Mouse (Mus musculus) limb, embryonic 11.5 days (tissue): ENCODE measurements around the gene Klk1b4. TPM values are rescaled to one million over a fixed set of nuclear protein-coding genes. Genes with fewer than 3 reads are reported as not detected.

Experiments used
- ATAC-seq: fragments of 200-750 bp; cut with Nextera tagmentation; 2 replicates; pipeline ENCODE4 v1.8.0; 2017; ENCODE audit warnings: low read depth; ENCODE audit not compliant: insufficient number of reproducible peaks, low FRiP score, low TSS enrichment
- DNase-seq: peaks from one replicate; pipeline ENCODE4 v3.0.0-alpha.2; 2015; ENCODE audit warnings: low spot score
- H3K27ac ChIP-seq: fragments of 300-500 bp; sonication (generic); replicated peaks from 2 replicates; pipeline ENCODE4 v1.5.1; 2014; ENCODE audit warnings: low read depth, mild to moderate bottlenecking, low read length
- H3K27me3 ChIP-seq: fragments of 300-500 bp; sonication (generic); 2 replicates; pipeline ENCODE4 v1.6.1; 2014; ENCODE audit warnings: mild to moderate bottlenecking, low read length, mixed read lengths; ENCODE audit not compliant: control insufficient read depth, insufficient read depth
- H3K36me3 ChIP-seq: fragments of 300-500 bp; sonication (generic); 2 replicates; pipeline ENCODE4 v1.6.1; 2014; ENCODE audit warnings: mild to moderate bottlenecking, low read length, moderate library complexity, mixed read lengths; ENCODE audit not compliant: control insufficient read depth, insufficient read depth
- H3K4me1 ChIP-seq: fragments of 300-500 bp; sonication (generic); 2 replicates; pipeline ENCODE4 v1.6.1; 2014; ENCODE audit warnings: low read length, mixed read lengths; ENCODE audit not compliant: control insufficient read depth, insufficient read depth
- H3K4me2 ChIP-seq: fragments of 300-500 bp; sonication (generic); 2 replicates; pipeline ENCODE4 v1.6.1; 2014; ENCODE audit warnings: low read depth, mild to moderate bottlenecking, moderate library complexity; ENCODE audit not compliant: severe bottlenecking
- H3K4me3 ChIP-seq: fragments of 300-500 bp; sonication (generic); 2 replicates; pipeline ENCODE4 v1.5.1; 2014; ENCODE audit warnings: low read depth, low read length
- H3K9ac ChIP-seq: fragments of 300-500 bp; sonication (generic); 2 replicates; pipeline ENCODE4 v1.6.1; 2014; ENCODE audit warnings: mild to moderate bottlenecking, low read length
- H3K9me3 ChIP-seq: fragments of 300-500 bp; sonication (generic); 2 replicates; pipeline ENCODE4 v1.6.1; 2016; ENCODE audit warnings: low read length; ENCODE audit not compliant: control insufficient read depth
- WGBS: fragments of 180-500 bp; shearing (Covaris S2); extraction: QIAGEN DNeasy Blood & Tissue Kit; methylation state at CpG from one replicate; pipeline ENCODE4 v1.1.7; 2014; 5-methylcytosine and 5-hydroxymethylcytosine counted together
- polyA plus RNA-seq: library from polyadenylated mRNA; unstranded; fragments of >200 nt; fragmentation: Nextera tagmentation; extraction: Ambion mirVana; gene quantifications from 2 replicates; pipeline ENCODE4 v1.2.1, GENCODE M21; 2014

Klk1b4 gene
- polyA plus RNA-seq, 1 experiment from 2014 or later, result not detected

- Histone ChIP-seq H3K9me3 (no peaks in the 10 kb centered on the region; the same call in 1 of the 2 replicates), H3K9ac (no peak overlapping the region), H3K27ac (no peak overlapping the region), H3K4me1 (peaks cover 4% of the 10 kb centered on the region; the same call in 1 of the 2 replicates), H3K27me3 (peaks cover 9% of the 10 kb centered on the region), H3K4me2 (no peak overlapping the region), H3K36me3 (no peaks in the 10 kb centered on the region), H3K4me3 (no peak overlapping the region)
- no peak for ATAC-seq
- DNase-seq, result no peak
- 71% methylated on average over 6 of the region's 6 CpGs for WGBS
Measured at GRCm38 (mm10) chr7:44260410-44260809, 53.2 kb downstream of the Klk1b4 start.

GRCm38 (mm10) chr7:44261147-44261546 is 53.9 kb downstream of the Klk1b4 start, which contains the start of gene Gm15517:
Gene Gm15517, plus strand, starts transcription at chr7:44261447.
- WGBS, result 64% methylated on average over 5 of the region's 5 CpGs
- ATAC-seq (no peak), DNase-seq (no peak)
- Histone ChIP-seq H3K4me2 (no peak within 1 kb of the TSS), H3K4me3 (no peak within 1 kb of the TSS), H3K9ac (no peak within 1 kb of the TSS), H3K4me1 (peaks cover 4% of the 10 kb centered on the region; the same call in 1 of the 2 replicates), H3K27ac (no peak within 1 kb of the TSS), H3K27me3 (peaks cover 9% of the 10 kb centered on the region), H3K9me3 (no peaks in the 10 kb centered on the region; the same call in 1 of the 2 replicates), H3K36me3 (no peaks in the 10 kb centered on the region)

Other genes starting within 250 kb of the Klk1b4 start
- not detected in 2 replicates for gene Klk1b1, start 240.7 kb upstream of the Klk1b4 start, polyA plus RNA-seq
- not detected in 2 replicates for gene Klk1b9, start 231.4 kb upstream of the Klk1b4 start, polyA plus RNA-seq
- not detected in 2 replicates for gene Klk1b11, start 211.6 kb upstream of the Klk1b4 start, polyA plus RNA-seq
- not detected in 2 replicates for gene Klk1b26, start 195.3 kb upstream of the Klk1b4 start, polyA plus RNA-seq
- gene Klk1b27, start 155.1 kb upstream of the Klk1b4 start, polyA plus RNA-seq, result not detected in 2 replicates
- not detected in 2 replicates for gene Klk1b21, start 105.1 kb upstream of the Klk1b4 start, polyA plus RNA-seq
- gene Klk1b22, start 94.8 kb upstream of the Klk1b4 start, polyA plus RNA-seq, result not detected in 2 replicates
- not detected in 2 replicates for gene Klk1b16, start 70.7 kb upstream of the Klk1b4 start, polyA plus RNA-seq
- gene Klk1b24, start 19.2 kb upstream of the Klk1b4 start, polyA plus RNA-seq, result not detected in 2 replicates
- not detected in 2 replicates for gene Klk1b3, start 9.2 kb upstream of the Klk1b4 start, polyA plus RNA-seq
- not detected in 2 replicates for gene Klk1b5, start 8.5 kb downstream of the Klk1b4 start, polyA plus RNA-seq
- not detected in 2 replicates for gene Klk1, start 17.9 kb downstream of the Klk1b4 start, polyA plus RNA-seq
- gene Gm36864, start 28.7 kb downstream of the Klk1b4 start, polyA plus RNA-seq, result not detected in 2 replicates
- gene 1700028J19Rik, start 39.3 kb downstream of the Klk1b4 start, polyA plus RNA-seq, result 0.88 and 1.1 TPM in 2 replicates
- gene 2410002F23Rik, start 39.3 kb downstream of the Klk1b4 start, polyA plus RNA-seq, result 135 and 146 TPM in 2 replicates
- gene Acp4, start 49.9 kb downstream of the Klk1b4 start, polyA plus RNA-seq, result 0.26 and 0.31 TPM in 2 replicates
- gene Gm15517, start 54.0 kb downstream of the Klk1b4 start, polyA plus RNA-seq, result not detected in 2 replicates
- 1.9 and 2.2 TPM in 2 replicates for gene Clec11a, start 99.5 kb downstream of the Klk1b4 start, polyA plus RNA-seq
- 0.78 and 0.85 TPM in 2 replicates for gene Shank1, start 102.8 kb downstream of the Klk1b4 start, polyA plus RNA-seq
- gene Syt3, start 176.7 kb downstream of the Klk1b4 start, polyA plus RNA-seq, result 2.1 TPM in 2 replicates
- 0.37 and 0.53 TPM in 2 replicates for gene 1700008O03Rik, start 178.4 kb downstream of the Klk1b4 start, polyA plus RNA-seq
- 0.51 and 0.60 TPM in 2 replicates for gene Lrrc4b, start 221.6 kb downstream of the Klk1b4 start, polyA plus RNA-seq